Mouse (Mus musculus) fibroblast of lung, adult 2 months (primary cell): ENCODE results near the gene Adcy9.

ENCODE experiments used
- DNase-seq: peaks from one replicate; pipeline ENCODE4 v3.0.0-alpha.2; 2011; ENCODE audit warnings: low read depth

Adcy9 gene

DNA sequence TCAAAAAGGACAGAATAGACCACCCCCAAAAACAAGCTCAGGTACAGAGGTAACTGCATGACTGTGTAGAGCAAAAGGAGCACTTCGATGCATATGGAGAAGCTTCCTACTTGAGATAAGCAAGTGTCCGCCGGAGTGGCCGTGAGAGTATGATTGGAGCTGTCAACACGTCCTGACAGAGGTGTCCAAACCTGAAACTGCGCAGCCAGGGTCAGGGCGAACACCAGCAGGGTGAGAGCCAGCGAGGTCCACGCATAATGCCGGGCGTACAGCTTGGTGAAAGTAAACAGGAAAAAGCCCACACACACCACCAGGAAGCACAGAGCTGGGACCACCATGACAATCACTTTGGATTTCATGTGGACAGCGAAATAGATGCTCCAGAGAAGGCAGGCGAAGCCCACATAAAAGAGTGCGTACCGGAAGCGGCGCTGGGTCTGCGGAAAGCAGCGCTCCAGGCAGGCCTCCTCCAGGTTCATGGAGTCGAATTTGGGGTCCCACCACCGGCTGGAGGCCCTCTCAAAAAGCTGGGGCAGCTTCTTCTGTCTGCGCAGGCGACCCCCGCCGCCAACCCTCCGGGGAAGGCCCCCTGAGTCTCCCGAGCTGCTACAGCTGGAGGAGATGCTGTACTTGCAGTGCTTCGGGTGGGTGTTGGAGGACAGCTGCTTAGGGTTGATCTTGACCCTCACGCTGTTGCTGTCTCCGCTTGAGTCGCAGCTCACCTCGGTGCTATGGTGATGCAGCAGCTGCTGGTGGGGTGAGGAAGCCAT, 1.3 kb downstream of the Adcy9 start:
- DNase-seq, result no peak

DNA sequence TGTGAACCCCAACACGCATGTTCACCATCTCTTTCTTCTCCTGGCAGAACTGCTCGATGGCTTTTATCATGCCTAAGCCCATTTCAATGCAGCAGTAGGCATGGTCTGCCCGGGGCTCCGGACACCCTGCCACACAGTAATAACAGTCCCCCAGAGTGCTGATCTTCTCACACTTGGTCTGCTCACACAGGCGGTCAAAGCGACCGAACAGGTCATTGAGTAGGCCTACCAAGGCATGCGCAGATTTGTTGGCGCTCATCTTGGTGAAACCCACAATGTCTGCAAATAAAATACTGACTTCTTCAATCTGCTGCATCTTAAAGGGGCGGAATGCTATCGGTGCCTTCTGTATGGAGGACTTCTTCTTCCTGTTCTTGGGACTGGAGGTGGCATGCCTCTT, 2.2 kb downstream of the Adcy9 start:
- DNase-seq, result no peak

DNA sequence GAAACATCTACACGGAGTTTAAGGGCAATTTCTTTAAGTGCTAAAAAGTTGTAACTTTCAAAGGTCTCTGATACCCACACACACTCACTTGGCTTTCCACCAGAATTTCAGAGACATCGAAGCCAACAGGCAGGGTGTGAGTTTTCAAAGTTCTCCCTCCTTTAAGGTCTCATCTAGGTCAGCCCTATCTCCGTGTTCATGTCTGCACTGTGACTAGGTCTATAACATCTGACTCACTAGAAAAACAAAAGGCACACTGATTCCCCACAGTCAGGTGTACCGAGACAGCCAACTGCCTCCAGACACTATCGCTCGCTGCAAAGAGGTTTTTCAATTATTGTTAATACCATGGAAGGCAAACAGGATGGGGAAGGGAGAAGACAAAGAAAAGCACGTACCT, 2.8 kb downstream of the Adcy9 start:
- no peak for DNase-seq

DNA sequence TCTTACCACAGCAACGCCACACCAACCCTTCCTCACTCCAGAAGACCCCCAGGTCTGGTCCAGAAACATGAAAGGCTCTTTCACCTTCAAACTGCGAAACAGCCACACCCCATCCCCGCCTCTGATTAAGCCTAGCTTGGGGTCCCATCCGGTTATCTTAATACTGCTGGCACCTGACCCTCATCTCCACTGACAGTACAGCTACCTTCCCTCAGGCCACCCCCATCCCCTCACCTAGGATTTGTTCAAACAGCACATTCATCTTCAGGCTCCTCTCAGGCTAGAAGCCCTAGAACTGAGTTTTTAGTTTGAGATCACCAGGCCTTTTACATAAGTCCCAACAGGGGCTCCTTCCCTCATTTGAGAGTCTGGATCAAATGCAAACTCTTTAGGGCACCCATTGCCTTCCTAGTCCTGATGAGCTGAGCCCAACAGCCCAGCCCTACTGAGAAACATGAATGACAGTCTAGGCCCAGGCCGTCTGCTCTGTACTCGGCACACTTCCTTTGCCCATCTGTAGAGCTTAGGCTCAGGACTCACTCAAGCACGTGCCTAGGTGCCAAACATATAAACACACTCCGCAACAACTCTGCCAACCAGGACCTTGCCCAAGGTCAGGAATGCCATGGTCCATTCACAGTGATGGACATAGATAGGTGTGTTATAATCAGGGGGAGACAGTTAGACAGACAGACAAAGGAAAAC, 5.3 kb downstream of the Adcy9 start:
- DNase-seq, result no peak

DNA sequence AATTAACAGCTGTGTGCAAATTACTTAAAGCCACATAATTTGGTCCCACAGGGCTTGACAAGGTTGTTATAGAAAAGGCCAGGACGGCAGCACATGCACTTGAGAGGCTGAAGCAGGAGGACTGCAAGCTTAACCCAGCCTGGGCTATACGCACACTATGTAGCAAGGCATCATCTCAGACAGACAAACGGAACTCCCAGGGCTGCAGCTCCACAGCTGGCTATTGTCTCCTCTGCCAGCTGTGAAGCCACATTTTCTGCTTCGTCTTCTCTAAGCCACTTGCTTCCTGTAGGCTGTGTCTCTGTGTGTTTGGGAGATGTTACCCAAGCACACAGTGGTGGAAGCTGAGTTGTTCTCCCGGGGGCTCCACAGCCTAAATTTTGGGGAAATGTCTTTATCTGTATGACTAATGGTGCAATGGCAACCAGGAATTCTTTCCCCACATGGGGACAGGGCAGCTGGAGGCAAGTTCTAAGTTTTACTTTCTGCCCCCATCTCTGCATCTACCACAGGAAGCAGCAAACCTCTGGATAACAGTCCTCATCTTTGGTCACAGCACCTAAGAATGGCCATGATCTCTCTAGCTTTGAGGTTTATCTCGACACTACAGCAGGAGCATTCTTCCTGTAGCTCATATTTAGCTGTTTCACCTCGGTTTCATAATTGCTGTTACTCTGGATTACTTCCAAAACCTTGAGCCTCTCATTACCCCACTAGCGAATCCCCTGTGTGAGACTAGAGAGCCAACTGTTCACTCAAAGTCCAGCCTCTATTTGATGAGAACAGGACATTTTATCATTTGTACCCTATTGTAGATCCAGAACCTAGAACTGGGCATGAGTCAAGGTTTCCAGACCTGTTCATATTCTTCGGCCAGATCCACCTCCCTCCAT, 6.1 kb downstream of the Adcy9 start:
- DNase-seq, result no peak

DNA sequence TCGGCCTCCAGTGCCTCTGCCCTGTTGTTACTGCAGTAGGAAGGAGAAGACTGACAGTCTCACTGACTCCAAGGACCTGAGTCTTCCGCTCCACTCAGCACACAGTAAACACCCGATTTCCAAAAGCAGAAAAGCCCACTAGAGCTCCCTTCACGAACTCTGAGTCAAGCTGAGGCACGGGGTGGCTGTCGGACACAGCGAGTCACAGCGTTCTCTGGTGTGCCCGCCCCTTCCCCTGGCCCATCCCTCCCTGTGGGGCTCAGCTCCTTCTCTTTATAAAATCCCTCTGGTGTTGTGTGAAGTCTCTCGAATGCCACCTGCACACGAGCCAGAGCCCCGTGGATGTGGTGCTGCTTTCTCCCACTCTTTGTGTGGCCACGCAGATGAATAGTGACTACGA, 7.0 kb downstream of the Adcy9 start:
- DNase-seq, result no peak

DNA sequence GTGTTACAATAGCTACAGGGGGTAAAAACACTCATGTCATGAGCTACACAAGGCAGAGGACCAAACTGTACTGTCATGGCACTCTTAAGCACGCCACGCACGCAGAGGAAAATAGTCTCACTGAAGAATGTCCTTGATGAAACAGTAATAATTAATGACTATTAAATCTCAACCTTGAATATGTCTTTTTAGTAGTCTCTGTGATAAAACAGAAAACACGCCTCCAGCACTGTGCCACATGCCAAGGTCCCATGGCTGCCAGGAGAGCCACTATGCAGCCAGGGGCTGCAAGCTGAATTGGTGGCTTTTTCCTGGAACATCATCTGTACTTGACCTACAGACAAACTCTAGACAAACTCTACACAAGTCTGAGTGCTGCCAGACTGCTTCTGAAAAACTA, 8.0 kb downstream of the Adcy9 start:
- no peak for DNase-seq

DNA sequence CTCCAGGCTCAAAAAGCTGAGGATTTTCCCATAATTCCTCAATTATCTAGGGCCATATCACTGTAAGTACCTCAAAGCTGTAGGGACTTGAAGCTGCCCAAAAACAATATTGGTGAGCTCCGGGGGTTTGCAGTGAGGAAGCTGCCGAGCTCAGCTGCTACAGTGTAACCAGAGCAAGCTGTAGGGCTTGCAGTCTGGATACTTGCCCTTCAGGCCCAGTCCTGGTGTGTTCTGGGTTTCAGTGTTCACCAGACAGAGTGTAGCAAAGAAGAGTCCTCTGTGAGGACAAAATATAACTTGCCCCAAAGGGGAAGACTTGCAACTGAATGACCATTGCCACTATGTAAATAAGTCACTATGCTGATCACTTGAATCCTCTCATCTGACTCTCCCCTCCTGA, 9.0 kb downstream of the Adcy9 start:
- no peak for DNase-seq

DNA sequence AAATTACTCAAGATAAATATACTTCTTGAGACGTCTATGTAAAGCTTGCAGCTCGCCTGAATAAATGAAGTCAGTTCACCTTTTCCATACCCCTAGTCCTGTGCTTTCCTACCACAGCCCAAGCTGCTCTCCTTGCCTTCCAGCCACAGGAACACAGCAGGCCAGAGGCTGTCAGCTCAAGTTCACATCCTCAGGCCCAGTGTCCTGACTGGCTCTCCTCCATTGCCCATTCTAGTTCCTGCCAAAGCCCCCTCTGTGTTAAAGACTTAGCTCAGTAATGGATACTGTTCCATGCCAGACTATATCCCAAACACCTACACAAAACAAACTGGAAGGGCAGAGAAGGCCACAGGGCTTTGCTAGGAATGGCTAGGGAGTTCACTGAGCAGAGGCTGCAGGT, 12.8 kb downstream of the Adcy9 start:
- no peak for DNase-seq

DNA sequence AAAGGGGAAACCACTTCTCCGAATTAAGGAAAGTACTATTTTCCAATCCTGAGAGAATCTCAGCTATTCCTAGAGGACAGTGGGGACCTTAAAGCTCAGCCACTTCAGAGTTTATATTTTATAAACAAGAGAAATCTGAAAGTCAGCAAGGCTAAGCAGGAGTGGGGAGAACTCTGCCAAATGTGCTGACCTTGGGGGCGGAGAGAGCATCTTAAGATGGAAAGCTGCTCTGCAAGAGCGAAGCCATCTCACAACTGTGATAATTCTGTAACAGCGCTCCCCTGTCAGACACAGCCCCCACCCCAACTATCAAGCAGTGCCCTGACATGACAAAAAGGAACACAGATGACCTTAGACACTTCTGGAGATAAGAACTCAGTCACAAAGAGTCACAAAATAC, 13.6 kb downstream of the Adcy9 start:
- DNase-seq, result no peak

DNA sequence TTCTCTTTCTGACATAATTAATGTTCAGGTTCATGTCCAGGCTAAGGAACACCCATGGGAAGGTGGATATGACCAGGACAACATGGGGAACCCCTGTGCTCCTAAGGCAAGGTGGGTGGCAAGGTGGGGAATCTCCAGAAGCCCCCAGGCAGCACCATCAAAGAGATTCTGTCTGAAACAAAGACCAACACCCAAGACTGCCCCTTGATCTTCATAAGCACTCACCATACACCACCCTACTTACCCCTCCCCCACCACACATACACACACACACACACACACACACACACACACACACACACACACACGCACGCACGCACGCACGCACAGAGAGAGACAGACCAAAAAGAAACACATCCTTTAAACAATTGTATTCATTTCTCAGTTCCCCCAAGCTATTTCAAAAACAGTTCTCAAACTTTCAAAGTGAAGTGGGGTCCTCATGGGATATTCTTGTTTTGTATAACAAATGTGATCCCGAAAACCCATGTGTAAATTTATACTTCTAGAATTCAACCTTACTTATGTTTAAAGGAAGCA, 14.2 kb downstream of the Adcy9 start:
- DNase-seq, result no peak

DNA sequence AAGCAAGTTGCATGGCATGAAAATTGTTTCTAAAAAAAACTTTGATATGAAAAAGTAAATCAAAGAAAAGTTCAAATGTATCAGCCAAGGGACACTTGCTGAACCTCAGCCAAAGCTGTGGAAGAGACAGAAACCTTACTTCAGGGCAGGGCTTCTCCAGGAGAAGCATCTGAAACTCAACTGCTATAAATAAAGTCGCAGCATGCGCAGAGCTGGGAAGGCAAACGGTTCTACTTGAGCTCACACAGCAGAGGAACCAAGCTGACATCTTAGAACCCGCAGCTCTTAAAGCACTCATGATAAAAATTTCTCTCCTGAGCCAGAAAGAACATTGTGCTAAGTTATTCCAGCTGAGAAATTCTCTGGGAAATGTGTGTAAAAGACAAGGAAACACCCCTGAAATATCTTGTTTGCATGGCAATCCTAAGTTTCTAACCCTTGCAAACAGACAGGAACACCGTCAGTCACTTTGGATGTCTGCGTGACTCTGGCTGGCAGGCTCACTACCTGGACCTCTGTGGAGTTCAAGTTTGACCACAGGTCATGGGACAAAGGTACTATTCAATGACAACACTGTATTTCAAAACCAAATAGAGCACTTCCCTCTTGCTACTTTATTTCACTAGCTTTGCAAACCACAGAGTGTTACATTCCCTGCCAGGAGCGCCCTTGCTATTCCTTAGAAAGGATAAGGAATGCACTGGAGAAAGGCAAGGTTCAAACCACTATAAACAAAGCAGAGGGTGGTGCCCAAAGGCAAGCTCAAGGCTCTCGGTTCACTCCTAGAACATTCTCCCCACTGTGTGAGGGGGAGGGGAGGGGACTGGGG, 15.2 kb downstream of the Adcy9 start:
- peak; percentile 59 for DNase-seq

DNA sequence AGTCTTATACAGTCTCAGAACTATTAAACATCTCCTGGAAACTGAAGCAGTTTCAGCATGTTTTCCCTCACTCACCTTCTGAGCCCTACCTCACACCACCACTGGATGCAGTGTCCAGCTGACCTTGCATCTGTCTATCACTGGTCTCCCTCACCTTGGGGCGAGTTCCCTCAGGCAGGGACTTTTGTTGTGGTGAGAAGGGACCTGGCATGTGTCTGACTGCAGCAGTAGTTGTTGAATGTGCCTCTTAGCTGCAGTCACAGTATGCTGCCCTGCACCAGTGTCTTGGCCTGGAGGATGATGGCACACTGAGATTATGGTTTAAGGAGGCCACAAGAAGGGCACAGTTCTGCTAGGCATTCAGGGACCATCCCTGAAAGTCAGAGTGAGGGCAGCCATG, 19.2 kb downstream of the Adcy9 start:
- no peak for DNase-seq

DNA sequence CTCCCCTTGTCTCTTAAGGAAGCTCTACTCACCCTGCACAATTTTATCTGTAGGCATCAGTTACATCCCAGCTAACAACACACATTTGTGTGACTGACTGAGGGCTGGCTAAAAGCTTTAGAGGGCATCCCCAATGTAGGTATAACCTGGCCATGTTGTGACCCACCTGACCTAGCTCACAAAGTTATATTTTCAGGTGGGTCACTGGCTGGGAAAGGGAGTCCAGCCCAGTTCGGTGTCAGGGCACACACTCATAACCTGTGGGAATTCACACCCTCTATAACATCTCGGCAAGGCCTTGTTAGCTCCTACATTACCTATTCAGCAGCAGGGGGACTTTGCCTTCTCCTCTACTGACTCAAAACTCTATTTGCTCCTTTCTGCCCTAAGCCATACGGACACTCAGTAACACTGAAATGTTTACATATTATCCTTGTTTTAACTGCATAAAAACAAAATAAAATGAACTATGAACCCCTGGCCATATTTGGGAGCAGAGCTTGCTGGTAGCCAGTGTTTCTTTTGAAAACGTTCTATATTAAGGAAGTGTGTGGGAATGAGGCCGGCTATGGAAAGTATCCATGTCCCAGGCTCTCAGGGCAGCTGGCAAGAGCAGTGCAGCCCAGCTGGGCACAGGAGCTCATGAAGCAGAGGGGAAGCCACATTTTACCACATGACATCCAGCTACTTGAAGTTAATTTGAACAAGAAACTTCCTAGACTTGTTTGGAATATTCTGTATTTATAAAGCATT, 20.7 kb downstream of the Adcy9 start:
- DNase-seq, result peak; percentile 58

DNA sequence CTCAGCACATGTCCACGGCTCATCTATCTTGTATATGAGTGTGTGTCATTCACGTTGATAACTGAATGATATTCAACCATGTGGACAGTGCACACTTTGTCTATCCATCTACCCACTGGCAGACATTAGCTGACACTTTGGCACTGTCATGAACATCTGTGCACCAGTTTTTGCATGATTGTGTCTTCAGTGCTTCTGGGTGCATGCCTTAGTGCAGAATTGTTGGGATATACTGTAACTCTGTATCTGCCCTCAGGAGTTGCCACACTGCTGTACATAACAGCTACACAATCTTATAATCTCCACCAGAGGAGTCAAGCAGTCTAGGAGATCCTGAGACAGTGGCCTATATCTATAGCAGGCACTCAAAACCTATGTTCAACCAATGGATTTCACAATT, 21.5 kb downstream of the Adcy9 start:
- no peak for DNase-seq

DNA sequence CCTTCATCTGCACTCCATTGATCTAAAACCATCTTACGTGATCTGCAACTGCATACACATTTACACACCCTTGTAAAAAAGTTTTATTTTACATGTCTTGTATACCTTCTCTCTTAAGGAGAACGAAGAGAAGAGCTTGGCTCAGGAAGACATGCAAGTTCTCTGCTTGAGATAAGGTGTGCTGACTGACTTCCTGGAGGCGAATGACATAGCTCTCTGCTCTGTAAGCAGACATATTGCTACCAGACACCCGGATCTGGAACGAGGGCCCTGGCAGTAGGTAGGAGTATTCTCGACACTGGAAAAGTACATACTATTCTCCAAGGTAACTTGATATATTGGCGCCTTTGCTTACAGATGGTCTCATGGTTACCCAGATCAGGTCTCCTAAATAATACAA, 22.7 kb downstream of the Adcy9 start:
- no peak for DNase-seq

DNA sequence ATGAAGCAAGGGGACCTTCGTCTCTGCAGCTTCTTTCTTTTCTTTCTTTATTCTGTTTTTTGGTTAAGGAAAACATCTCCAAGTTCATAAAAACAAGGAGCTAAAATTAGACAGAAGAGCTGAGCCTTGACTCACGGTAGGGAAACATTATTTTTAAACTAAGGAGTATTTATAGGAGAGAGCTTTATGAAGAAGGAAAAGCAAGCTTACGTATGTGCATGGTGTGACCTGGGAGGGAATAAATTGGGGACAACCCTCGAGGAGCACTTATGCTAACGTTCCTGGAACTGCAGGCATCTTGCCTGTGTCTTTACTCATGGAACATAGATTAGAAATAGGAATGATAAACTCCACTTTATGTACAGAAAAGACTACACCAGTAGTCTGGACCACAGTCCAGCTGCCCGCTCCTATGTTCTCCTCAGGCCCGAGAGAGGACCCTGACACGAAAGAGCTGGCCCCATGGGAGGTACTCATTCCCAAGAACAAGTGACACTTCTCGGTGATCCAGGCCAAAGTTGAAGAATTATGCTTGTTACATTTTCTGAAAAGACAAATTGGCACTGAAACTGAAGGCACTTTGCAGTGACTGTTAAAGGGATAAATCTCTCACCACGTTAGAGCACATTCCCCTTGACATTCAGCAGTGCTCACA, 24.5 kb downstream of the Adcy9 start:
- no peak for DNase-seq

DNA sequence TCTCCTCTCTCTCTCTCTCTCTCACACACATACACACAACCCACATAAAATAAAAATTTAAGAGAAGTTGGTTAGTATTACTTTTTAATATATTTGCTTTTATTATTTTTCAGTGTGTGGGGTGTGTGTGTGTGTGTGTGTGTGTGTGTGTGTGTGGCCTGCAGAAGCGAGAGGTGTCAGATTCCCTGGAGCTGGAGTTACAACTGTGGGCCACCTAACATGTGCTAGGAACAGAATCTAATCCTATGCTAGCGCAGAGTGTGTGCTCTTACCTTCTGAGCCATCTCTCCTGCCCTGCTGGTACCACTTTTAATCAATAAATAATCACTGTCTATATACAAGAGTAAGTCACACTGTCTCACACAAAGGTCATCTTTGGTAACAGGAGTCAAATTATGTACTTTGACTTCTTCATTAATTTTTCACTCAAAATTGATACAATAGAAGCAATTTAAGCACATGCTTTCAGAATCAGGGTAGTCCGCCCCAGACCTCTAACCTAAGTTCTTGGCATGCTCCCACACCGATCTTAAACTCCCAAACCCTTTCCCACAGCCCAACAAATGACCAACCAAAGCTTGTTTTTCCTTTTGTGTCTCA, 25.2 kb downstream of the Adcy9 start:
- no peak for DNase-seq

DNA sequence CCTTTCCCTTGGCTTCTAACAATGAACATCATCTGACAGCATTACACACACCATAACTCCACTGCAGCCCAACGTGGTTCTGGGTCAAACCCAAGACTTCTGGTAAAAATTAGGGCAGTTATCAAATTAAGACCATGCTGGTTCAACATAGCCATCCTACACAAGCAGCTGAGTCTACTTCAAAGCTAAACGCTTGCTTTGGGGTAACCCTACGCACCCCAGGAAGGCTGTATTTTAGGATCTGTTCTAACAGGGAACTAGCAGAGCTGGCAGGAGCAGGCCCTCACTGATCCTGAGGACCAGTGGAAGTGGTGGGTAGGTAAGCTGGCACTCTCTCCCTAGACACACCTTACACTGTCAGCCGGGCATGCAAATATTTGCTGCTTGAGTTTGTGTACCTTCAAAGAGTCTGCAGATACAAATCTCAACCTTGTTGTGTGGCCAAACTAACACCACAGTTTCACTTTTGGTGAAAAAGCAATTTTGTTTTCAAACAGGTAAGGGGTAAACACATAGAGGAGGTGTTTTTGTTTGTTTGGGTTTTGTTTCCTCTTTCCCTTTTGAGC, 36.7 kb downstream of the Adcy9 start:
- no peak for DNase-seq

DNA sequence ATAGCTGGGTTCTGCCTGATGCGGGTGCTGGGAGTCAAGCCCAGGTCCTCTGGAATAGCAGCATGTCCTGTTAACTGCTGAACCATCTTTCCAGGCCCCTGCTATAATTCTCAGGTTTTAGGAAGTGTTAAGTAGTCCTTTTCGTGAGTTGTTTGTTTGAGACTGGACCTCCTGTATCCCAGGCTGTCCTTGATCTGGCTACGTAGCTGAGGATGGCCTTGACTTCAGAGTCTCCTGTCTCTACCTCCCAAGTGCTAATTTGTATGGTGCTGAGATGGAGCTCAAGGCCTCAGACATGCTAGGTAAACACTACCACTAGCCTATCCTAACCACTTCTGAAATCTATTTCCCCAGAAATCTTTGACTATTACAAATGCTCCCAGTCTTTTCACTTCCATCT, 37.9 kb downstream of the Adcy9 start:
- no peak for DNase-seq
